In genomic region chr10:66640890-66641847, GRCm38 (mm10) we compare ENCODE assay signal across 10 mouse cellular contexts.
DNase-seq lines count a peak whose midpoint lies in the region; ATAC-seq and TF ChIP-seq lines count a peak whose summit lies in the region.
"Had no signal": no experiment of that assay in that cellular context is flagged by ENCODE, and none has a peak within 500 bp of the region (broad histone marks: within the 10 kb centered on the region; RNA-seq: fewer than 3 reads in every experiment).

No protein-coding gene starts in this region.

- H3K4me2 ChIP-seq in hindbrain, embryonic 14.5 days (replicated peaks), result no peak overlapping the region; the same call in 1 of the 2 replicates
- no peak overlapping the region for H3K4me2 ChIP-seq in intestine, embryonic 16.5 days (ENCODE audit: low read depth, low read length)
- H3K4me2 ChIP-seq: limb, embryonic 15.5 days had no signal

- H3K27ac ChIP-seq in hindbrain, embryonic 14.5 days, result 0 out of 2 replicates have a peak overlapping the region, but pooled peaks have one; percentile 2
- no peak overlapping the region for H3K27ac ChIP-seq in hindbrain, embryonic 10.5 days
- no peak overlapping the region for H3K27ac ChIP-seq in intestine, embryonic 16.5 days (ENCODE audit: low read length)
- H3K27ac ChIP-seq in thymus, adult 2 months (ENCODE audit: control insufficient read depth, insufficient read depth, low read length), result no peak overlapping the region
- H3K27ac ChIP-seq: limb, embryonic 15.5 days had no signal

- no peaks in the 10 kb centered on the region for H3K27me3 ChIP-seq in hindbrain, embryonic 14.5 days (ENCODE audit: control insufficient read depth, insufficient read depth, low read length)
- H3K27me3 ChIP-seq in hindbrain, embryonic 10.5 days (ENCODE audit: insufficient read depth, poor library complexity, severe bottlenecking), result no peaks in the 10 kb centered on the region
- H3K27me3 ChIP-seq in intestine, embryonic 16.5 days (replicated peaks; ENCODE audit: control insufficient read depth, insufficient read depth, low read length), result no peaks in the 10 kb centered on the region
- no peaks in the 10 kb centered on the region for H3K27me3 ChIP-seq in thymus, adult 2 months (ENCODE audit: control insufficient read depth, insufficient read depth, low read length)
- H3K27me3 ChIP-seq: limb, embryonic 15.5 days had no signal

- WGBS in hindbrain, embryonic 14.5 days, result 47% methylated on average over 24 of the region's 24 CpGs
- WGBS in hindbrain, embryonic 10.5 days, result 66% methylated on average over 24 of the region's 24 CpGs
- 72% methylated on average over 24 of the region's 24 CpGs for WGBS in intestine, embryonic 16.5 days
- 83% methylated on average over 24 of the region's 24 CpGs for WGBS in thymus, adult 2 months

- H3K4me3 ChIP-seq in hindbrain, embryonic 14.5 days (replicated peaks; ENCODE audit: low read length), result no peak overlapping the region
- H3K4me3 ChIP-seq in hindbrain, embryonic 10.5 days, result no peak overlapping the region
- H3K4me3 ChIP-seq in intestine, embryonic 16.5 days (ENCODE audit: low read length), result no peak overlapping the region
- no peak overlapping the region for H3K4me3 ChIP-seq in thymus, adult 2 months (ENCODE audit: control insufficient read depth, insufficient read depth, low read length)
- H3K4me3 ChIP-seq: limb, embryonic 15.5 days; myocyte had no signal

- TF ChIP-seq POLR2A in thymus, adult 2 months (IDR thresholded peaks at IDR 0.05; ENCODE audit: control insufficient read depth, extremely low read depth, insufficient read depth, low read length, poor library complexity), result no peak

- H3K9me3 ChIP-seq in hindbrain, embryonic 14.5 days (ENCODE audit: control insufficient read depth, low read length), result no peaks in the 10 kb centered on the region
- H3K9me3 ChIP-seq in hindbrain, embryonic 10.5 days, result no peaks in the 10 kb centered on the region
- no peaks in the 10 kb centered on the region for H3K9me3 ChIP-seq in intestine, embryonic 16.5 days (ENCODE audit: control insufficient read depth, low read length)
- H3K9me3 ChIP-seq: limb, embryonic 15.5 days had no signal

- TF ChIP-seq CTCF in thymus, adult 2 months (IDR thresholded peaks at IDR 0.05; ENCODE audit: borderline replicate concordance, control insufficient read depth, extremely low read depth, insufficient read depth, low read length, poor library complexity), result no peak

- no peak overlapping the region for H3K9ac ChIP-seq in hindbrain, embryonic 14.5 days
- no peak overlapping the region for H3K9ac ChIP-seq in intestine, embryonic 16.5 days (ENCODE audit: low read depth, low read length)
- H3K9ac ChIP-seq: limb, embryonic 15.5 days had no signal

- ATAC-seq in hindbrain, embryonic 14.5 days (ENCODE audit: low FRiP score), result peak; percentile 71; the same call in 1 of the 2 replicates
- no peak for ATAC-seq in intestine, embryonic 16.5 days
- no peak for ATAC-seq in megakaryocyte, adult 5-6 weeks (ENCODE audit: poor library complexity, severe bottlenecking)

- no peaks in the 10 kb centered on the region for H3K36me3 ChIP-seq in hindbrain, embryonic 14.5 days (replicated peaks; ENCODE audit: control insufficient read depth, insufficient read depth)
- no peaks in the 10 kb centered on the region for H3K36me3 ChIP-seq in hindbrain, embryonic 10.5 days
- H3K36me3 ChIP-seq in intestine, embryonic 16.5 days (ENCODE audit: control insufficient read depth, insufficient read depth, low read length), result no peaks in the 10 kb centered on the region
- H3K36me3 ChIP-seq in thymus, adult 2 months (ENCODE audit: control insufficient read depth, insufficient read depth, low read length), result no peaks in the 10 kb centered on the region
- H3K36me3 ChIP-seq: limb, embryonic 15.5 days had no signal

- H3K4me1 ChIP-seq in hindbrain, embryonic 14.5 days (replicated peaks; ENCODE audit: control insufficient read depth, insufficient read depth, low read length), result no peaks in the 10 kb centered on the region
- peaks cover 7% of the 10 kb centered on the region for H3K4me1 ChIP-seq in hindbrain, embryonic 10.5 days (replicated peaks)
- no peaks in the 10 kb centered on the region for H3K4me1 ChIP-seq in intestine, embryonic 16.5 days (ENCODE audit: control insufficient read depth, insufficient read depth, low read length)
- no peaks in the 10 kb centered on the region for H3K4me1 ChIP-seq in thymus, adult 2 months (replicated peaks; ENCODE audit: control insufficient read depth, insufficient read depth, low read length)

- peak; percentile 48 for DNase-seq in hindbrain, embryonic 14.5 days (ENCODE audit: low spot score)
- no peak for DNase-seq in hindbrain, embryonic 10.5 days (ENCODE audit: low spot score)
- DNase-seq in cerebellum, postnatal 4 days (ENCODE audit: low spot score in 2 of 2), result peak; percentile 22 to 72
- peak; percentile 45 for DNase-seq in layer of hippocampus, adult 11-12 months (ENCODE audit: low spot score)
- DNase-seq in right cerebral cortex, adult 18-20 months, result peak; percentile 37
- DNase-seq in thymus, adult 2 months, result no peak

Comparison
In these comparisons a context has a peak if more than half of its experiments do, and no peak if none do; other contexts are left out.
1. DNase-seq: peak in hindbrain, embryonic 14.5 days (single experiment), cerebellum, postnatal 4 days (2 of 2), layer of hippocampus, adult 11-12 months (single experiment) and right cerebral cortex, adult 18-20 months (single experiment); none in hindbrain, embryonic 10.5 days (single experiment) and thymus, adult 2 months (single experiment).